Mouse (Mus musculus): ENCODE measurements around the gene Madcam1.

Gene Madcam1

DNA sequence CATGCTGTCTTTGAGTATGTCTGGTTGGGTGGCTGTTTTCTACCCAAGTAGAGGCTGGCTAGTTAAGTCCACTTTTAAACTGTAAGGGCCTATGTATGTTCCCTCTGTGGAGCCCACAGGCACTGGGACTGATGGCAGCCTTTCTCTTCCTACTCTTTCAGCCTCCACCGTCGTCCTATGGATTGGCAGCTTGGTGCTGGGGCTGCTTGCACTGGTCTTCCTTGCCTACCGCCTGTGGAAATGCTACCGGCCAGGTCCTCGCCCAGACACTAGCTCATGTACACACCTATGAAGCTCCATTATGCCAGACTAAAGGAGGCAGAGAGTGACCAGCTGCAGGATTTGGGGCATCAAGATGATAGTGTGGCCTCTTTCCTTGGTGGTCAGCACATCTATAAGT, 3.7 kb downstream of the Madcam1 start:
- DNase-seq (ENCODE audit: low read depth): no peak

DNA sequence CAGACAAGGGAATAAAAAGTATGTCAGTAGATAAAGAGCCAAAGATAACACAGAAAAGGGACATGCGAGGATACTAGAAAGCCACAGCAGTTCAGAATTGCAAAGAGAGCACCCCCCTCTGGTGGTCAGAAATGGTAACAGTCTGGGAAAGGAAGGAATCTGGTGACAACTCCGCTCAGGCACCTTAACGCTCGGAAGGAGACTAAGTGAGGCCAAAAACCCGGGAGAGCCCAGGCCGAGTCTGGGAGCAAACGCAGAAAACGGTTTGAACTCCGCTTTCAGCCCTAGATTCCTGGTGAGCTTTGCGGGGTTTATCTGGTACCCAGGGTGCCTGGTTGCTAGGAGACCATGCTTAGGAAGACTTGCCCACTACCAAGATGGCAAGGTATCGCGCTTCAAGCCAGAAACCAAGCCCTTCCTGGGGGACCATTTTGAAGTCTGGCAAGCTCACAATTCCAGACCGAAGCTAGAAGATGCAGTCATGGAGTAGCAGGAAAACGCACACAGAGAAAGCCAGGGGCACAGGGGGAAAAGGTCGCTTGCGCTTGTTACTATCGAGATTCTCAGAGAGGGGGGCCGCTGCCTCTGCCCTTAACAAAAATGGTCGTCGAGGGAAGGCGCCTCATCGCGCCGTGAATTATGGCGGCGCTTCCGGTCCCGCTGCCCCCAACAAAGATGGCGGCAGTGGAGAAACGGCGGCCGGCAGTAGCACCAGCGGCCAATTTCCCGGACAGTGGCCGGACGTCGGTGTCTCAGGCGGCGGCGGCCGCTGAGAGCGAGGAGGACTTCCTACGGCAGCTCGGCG, 4.6 kb downstream of the Madcam1 start, which contains the start of gene Tpgs1:
Gene Tpgs1, plus strand, starts transcription at position 599 of the 805 bp plus-strand sequence.
- peak; percentile 94 for DNase-seq (ENCODE audit: low read depth)

DNA sequence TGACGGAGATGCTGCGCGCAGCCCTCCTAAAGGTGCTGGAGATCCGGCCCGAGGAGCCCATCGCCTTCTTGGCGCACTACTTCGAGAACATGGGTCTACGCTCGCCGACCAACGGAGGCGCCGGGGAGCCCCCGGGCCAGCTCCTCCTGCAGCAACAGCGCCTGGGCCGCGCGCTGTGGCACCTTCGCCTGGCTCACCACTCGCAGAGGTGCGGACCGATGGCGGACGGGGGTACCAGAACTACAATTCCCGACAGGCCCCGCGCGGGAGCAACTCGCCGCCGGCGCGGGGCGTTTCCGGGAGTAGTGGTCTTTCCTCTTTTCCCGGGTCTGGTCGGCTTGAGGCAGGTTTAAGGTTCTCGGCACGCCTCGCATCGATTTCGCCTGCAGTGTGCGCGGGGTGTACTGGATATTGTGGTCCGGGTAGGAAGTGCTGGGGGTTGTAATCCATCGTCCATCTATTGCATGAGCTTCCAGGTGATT, 5.3 kb downstream of the Madcam1 start:
- DNase-seq (ENCODE audit: low read depth): peak; percentile 77

DNA sequence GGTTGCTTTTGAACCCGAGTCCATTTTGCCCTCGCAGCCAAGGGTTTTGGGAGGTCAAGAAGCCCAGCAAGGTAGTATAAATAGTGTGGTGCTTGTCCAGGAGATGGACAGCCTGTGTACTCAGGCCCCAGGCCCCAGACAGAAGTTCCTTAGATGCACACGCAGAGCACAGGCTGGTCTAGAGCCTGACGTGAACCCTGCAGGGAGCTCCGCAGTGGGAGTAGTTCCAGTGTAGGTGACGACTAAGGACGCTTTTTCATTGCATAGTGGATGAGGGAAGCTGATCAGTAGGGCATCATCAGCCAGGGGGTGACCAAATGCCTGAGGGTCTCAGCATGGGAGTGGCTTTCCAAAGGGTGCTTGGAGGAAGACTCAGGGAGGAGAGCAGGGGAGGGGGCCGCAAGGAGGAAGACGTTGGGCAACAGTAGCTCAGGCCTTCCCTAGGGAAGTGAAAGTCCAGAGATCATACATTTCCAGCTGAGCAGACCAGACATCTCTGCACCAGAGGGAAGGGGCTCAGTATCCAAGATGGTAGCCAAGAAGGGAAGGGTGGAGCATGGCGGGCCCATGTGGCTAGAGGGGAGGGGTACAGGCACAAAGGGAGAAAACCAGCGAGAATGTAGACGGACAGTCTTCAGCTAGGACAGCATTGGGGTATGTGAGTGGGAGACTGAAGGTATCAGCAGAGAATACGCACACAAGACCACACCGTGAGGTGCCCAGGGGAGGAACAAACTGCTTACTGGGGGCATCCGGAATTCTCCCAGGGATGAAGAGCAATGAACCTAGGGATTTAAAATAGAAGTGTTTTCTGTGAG, 5.9 kb downstream of the Madcam1 start:
- no peak for DNase-seq (ENCODE audit: low read depth)

DNA sequence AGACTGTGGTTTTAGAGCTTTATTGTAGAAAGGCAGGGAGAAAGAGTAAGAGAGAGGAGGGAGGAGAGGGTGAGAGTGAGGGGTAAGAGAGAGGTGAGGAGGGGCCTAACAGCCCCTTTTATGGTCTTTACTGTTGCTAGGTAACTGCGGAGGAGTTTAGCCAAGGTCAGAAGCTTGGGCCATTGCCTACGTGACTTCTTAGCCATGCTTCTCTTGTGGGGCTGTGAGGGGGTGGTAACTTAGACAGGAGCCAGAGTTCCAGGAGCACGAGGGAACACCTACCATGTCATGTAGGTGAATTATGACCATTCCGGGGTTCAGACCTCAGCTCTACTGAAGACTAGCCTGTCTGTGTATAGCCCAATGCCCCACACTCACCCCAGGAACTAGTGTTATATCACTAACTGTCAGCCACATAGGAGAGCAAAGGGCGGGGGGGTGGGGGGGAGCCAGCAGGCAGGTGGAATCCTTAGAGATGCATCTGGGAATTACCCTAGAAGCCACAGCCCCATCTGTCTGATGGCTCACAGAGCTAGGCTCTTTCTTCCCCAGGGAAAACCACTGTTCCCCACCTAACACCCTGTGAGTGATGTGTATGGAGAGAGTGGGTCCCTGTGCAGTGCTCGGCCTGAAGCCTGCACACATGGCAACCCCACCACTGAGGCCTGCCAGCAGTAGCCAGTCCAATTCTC, 7.2 kb downstream of the Madcam1 start:
- no peak for DNase-seq (ENCODE audit: low read depth)

DNA sequence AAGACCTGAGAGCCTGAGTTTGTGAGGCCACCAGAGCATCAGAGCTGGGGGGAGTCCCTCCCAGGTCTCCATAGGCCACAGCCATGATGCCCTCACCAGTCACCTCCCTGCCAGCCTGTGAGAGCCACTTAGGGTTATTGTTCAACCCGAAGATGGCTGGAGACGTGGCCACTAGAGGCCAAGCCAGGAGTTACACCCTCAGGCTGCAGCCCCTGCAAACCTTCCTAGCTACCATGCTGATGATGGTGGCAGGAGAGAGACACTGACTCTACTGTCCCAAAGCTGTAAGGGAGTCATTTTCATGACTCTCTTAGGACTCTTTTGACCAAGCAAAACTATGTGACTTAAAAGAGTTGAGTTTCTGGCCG, 7.7 kb downstream of the Madcam1 start:
- DNase-seq (ENCODE audit: low read depth): no peak

DNA sequence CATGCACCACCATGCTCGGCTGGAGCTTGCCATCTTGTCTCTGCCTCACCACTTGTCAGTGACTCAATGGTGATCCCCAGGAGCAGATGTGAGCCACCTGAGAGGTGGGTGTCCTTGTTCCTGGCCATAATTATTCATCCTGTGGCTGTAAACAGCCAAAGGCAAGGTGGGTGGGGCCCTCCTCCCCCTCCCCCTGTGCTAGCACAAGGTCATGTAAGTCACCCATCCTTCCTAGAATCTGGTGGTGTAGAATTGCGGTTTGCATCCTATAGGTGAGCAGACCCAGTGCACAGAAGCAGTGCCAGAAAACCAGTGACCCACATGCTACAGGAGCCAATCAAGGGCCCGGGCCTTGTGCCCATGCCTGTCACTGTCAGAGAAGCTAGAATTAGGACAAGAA, 8.7 kb downstream of the Madcam1 start:
- DNase-seq (ENCODE audit: low read depth): no peak

DNA sequence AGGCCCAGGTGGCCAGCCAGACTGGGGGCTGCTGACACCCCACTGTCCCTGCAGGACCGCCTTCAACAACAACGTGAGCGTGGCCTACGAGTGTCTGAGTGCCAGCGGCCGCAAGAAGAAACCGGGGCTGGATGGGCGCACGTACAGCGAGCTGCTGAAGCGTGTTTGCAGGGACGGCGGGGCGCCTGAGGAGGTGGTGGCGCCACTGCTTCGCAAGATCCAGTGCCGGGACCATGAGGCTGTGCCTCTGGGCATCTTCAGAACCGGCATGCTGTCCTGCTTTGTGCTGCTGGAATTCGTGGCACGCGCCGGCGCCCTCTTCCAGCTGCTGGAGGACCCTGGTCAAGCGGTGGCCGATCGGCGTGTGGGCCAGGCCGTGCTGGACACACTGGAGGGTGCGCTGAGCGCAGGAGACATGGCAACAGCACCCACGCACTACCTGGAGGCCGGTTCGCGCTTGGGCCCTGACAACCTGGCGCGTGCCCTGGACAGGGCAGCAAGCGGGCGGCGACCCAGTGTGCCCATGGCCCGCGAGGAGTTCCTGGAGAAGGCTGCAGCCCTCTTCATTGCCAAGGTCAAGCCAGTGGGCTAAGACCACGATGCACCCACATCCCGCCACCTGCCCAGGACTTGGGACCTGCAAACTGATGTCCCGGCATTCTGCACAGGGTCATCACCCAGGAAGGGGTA, 11.1 kb downstream of the Madcam1 start:
- DNase-seq (ENCODE audit: low read depth): no peak

DNA sequence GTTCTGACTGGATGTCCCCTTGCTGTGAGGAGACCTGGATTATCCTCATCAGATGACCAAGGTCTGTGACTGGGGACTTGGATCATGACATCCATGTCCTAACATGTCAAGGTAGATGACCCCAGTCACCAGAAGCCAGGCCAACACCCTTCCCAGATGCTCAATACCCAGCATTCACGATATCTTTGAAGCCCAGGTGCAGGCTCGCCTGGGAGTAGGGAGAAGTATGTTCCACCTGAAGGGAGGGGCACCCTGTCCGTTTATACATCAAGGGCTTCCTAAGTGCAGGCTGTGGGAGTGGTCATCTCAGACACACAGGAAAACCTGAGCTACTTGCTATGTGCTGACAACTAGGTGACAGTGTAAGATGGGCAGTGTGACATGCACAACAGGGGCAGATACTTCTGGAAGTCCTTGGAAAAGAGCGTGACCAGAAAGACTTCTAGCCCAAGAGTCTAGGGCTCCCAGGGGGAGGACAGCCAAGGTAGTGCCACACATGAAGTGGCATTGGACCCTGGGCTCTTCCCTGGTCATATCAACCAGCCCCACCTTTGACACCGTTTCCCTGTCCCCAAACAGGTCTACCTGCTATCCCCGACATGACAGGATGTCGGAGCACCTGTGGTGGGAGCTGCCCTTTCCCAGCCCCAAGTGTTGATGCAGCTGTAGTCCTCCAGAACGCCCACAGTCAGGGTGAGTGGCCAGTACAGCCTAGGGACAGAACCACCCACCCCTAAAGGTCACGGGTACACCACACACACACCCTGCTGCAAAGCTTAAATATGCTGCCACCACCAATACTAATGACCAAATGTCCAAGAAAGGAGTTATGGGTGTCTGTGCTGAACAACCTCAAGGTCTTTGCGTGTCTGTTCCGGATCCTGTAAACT, 16.5 kb downstream of the Madcam1 start:
- no peak for DNase-seq (ENCODE audit: low read depth)

DNA sequence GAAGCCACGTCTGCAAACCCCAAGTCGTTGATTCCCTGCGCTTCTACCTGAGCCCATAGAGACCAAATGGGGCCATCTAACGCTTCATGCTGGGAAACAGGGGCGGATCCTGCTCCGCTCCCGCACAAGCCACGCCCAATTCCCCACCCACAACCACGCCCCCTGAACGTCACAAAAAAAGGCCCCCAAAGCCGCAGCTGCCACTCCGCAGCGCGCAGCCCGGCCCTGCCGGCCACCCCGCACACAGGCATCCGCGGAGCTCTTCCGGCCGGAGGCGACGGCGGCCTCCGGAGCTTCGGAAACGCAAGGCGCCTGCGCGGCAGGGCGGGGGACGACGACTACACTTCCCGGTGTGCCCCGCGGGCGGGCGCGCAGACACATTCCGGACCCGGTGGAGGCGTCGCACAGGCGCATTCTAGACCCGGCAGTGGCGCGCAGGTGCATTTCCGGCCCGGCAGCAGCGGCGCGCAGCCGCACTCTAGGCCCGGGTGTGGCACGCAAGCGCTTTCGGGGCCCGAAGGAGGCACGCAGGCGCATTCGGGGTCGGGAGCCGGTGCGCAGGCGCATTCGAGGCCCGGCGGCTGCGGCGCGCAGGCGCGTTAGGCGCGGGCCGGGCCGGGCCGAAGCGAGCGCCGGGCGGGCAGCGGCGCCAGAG, 17.4 kb downstream of the Madcam1 start, which contains the start of gene Cdc34:
Gene Cdc34, plus strand, starts transcription at position 605 of the 655 bp plus-strand sequence.
- peak; percentile 100 for DNase-seq (ENCODE audit: low read depth)

DNA sequence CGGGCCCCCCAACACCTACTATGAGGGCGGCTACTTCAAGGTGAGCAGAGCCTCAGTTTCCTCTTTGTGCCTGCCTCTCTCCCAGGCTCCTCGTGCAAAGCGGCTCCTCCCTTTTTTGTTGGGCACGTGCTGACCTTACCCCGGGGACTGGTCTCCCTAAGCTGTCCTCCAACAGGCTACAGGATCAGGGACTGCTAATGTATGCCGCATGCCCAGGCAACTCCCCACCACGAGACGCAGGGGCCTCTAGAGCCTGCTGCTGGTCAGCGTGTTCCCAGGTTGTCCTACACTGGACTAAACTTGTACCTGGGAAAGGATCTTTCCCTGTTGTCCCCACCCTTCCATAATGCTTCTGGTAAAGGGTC, 18.2 kb downstream of the Madcam1 start:
- no peak for DNase-seq (ENCODE audit: low read depth)

DNA sequence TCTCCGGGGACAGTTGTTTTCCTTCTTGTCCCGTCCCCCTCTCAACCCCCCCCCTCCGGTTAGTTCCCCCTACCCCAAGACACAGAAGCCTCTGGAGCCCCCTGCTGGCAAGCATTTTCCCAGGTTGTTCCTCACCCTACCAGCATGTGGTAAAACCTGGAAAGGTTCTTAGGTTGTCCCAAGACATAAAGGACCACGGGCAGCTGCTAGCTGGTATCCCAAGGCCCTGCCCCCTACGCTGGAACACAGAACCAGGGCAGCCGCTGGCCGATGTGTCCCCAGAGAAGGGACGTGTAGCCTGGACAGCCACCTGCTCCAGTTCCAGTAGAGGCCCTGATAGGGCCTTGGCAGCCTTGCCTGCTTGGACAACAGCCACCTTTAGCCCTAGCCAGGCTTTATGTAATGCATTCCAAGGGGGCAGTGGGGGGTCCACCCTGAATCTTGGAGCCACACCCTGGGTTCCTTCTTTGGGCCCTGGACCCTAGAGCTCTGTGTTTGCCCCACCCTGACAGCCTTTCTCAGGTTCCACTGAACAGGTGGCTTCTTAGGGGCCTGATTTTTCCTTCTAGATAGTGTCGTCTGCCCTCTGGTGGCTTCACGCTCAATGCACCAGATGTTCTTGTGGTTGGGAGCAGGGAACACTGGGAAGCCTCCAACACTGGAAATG, 18.7 kb downstream of the Madcam1 start:
- peak; percentile 86 for DNase-seq (ENCODE audit: low read depth)

DNA sequence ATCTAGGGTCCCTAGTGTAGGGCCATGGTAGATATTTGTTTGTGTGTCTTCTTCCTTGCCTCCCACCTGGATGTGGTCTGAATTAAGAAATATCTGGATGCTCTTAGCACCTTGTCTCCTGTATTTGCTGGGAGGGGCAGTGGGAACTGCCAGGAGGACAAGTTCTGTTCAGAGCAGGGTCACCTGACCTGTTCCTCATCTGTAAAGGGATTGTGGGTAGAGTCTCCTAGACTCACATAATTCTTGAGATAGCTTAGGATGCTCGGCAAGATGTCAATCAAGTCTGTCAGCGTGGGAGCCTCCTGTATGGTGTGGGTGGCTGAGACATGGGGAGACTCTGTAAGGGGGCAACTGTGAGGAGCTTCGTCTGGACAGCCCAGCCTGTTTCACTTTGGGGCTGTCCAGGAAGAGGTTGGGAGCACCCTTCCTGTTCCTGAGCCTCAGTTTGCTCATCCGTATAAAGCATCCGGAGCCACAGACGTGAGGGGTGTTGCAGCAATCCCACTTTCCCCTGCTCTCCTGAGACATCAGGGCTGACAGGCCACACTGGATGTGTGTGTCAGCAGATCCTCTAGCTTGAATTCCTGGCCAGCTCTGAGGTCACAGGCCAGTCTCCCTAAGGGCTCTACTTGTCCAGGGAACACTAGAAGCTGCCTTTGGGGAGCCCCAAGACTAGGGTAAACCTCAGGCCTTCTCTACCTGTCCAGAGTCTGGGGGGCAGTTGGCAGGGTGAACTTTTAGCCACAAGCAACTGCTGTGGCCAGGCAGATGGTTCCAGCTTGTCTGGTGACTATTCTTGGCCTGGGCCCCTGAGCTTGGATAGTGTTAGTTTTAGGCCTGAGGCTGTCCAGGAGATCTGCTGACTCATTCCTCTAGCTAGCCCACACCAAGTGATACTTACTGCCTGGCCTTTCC, 19.6 kb downstream of the Madcam1 start:
- DNase-seq (ENCODE audit: low read depth): peak; percentile 76

DNA sequence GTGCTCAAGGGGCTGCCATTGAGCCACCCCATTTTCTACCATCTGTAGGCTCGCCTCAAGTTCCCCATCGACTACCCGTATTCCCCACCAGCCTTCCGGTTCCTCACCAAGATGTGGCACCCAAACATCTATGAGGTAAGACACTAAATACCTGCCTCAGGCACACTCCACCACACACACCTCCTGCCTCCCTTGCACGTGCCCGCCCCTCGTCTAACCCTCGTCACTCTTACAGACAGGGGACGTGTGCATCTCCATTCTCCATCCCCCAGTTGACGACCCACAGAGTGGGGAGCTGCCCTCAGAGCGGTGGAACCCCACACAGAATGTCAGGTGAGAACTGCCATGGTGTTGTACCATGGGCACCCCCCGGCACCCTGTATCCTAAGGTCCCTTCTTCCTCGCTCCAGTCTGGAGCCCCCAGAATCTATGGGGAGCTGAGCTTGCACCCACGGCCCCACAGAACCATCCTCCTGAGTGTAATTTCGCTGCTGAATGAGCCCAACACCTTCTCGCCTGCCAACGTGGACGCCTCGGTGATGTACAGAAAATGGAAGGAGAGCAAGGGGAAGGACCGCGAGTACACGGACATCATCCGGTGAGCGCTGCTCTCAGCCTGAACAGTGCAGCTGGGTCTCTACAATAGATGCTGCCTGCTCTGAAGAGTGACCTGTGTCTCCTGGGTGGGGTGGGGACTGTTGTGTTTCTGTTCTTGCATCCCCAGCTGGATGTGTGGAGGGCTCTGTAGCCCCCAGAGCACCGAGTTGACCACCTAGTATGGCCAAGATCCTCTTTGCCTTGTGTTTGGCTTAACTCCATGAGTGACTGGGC, 20.6 kb downstream of the Madcam1 start:
- DNase-seq (ENCODE audit: low read depth): no peak

DNA sequence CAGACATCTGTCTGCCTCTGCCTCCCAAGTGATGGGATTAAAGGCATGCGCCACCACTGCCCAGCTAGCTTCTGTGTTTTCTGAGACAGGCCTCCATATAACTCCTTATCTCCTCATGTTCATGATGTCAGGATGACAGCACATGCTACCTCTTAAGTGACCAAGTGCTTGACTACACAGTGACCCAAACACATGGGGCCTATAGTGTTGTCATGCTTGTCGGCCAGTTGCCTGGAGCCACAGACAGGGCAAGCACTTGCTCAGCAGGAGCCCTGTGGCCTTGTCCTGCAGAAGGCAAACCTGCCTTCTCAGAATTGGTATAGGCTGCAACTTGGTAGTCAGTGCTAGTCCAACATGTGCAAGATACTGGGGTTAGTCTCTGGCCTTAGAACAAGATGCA, 21.9 kb downstream of the Madcam1 start:
- DNase-seq (ENCODE audit: low read depth): no peak

DNA sequence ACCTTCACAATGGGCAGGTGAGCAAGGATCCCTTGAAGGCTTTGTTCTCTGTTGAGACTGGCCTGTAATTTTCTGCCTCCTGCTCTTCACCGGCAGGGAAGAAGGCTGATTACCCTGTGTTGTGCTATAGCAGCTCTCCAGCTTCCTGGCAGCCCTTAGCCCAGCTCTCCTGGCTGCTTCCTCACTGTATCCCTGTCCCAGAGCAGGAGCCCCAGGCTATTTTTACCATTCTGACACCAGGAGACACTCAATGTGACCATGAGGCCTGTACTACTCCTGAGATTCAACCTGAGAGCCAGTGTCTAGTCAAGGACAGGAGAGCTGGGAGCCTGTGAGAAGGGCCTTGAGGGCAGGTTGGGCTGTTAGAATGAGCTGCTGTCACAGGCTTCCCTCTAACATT, 22.3 kb downstream of the Madcam1 start:
- DNase-seq (ENCODE audit: low read depth): no peak

DNA sequence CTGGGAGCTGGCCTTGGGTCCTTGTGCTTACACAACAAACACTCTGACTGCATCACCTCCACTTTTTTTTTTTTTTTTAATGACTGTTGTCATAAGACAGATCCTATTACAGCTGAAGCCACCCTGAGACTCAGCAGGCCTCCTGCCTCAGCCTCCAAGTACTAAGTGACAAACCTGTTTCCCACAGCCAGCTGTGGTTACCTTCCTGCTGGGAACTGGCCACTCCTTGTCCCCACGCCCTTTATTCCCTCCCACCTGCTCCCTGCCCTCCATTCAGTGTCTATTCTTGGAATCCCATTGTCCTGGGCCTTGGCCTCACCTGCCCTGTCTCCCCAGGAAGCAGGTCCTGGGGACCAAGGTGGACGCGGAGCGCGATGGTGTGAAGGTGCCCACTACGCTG, 23.2 kb downstream of the Madcam1 start:
- no peak for DNase-seq (ENCODE audit: low read depth)

DNA sequence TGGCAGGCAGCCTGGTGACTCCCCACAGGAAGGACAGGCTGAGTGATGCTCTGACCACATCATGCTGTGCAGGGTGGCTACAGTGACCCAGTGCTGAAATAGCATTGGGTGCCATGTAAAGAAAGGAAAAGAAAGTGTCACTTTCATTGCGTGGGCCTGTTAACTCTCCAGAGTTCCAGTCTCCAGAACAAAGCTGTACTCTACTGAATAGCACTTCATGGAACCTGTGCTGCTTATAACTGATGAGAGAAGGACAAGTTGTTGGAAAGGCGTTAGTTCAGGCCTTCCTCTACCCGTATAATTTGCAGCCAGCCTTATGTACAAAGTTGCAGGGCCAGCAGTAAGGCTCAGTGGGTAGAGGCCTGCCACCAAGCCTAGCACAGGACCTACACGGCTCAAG, 24.4 kb downstream of the Madcam1 start, which contains the start of gene Gzmm:
Gene Gzmm, plus strand, starts transcription at position 301 of the 400 bp plus-strand sequence.
- no peak for DNase-seq (ENCODE audit: low read depth)

All from NIH3T3 (cell line).